Mouse (Mus musculus): ENCODE measurements around the gene Gm20708.
A peak's percentile ranks its signal among the peaks of the same experiment; 100 is the strongest.

The Gm20708 gene

DNA sequence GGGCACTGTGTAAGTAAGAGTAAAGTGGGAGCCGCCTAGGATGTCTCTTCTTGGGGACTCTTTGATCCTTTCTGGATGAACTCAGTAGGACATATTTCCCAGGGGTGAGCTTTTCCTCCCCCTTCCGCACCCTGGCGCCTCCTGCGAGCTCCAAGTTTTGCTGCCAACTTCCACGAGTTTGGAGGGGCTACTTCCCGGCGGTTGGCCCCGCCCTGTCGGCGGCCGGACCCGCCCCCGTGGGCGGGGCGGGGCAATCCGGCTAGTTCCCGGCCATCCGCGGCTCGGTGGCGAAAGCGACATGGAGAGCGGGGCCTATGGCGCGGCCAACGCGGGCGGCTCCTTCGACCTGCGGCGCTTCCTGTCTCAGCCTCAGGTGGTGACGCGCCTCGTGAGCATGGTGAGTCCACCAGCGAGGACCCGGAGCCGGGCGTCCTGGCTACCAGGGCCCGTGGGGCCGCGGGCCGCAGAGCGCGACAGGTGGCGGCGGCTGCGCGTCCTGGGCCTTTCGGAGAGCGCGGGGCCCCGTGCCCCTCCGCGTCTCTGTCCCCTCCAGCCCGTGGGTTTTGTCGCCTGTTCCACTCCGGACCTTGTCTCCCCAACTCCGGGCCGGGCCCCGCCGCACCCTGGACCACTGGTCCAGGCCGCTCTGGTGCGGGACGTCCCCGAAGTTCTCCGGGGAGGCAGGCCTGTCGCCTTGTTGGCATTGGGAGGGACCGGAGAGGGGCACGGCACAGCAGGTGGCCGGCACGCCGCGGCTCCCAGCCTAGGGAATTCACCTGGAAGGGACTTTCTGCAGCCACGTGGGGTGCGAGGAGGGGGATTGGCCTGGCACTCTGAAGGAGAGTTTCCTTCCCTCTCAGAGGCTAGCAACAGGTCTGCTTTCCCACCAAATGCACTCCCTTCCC is at the start of gene Gm20708, which contains the start of gene Syngr2:
Gene Gm20708, plus strand, starts transcription at position 262 of the 905 bp plus-strand sequence.
Gene Syngr2, plus strand, starts transcription at position 262 of the 905 bp plus-strand sequence.
- DNase-seq: peak; percentile 75

DNA sequence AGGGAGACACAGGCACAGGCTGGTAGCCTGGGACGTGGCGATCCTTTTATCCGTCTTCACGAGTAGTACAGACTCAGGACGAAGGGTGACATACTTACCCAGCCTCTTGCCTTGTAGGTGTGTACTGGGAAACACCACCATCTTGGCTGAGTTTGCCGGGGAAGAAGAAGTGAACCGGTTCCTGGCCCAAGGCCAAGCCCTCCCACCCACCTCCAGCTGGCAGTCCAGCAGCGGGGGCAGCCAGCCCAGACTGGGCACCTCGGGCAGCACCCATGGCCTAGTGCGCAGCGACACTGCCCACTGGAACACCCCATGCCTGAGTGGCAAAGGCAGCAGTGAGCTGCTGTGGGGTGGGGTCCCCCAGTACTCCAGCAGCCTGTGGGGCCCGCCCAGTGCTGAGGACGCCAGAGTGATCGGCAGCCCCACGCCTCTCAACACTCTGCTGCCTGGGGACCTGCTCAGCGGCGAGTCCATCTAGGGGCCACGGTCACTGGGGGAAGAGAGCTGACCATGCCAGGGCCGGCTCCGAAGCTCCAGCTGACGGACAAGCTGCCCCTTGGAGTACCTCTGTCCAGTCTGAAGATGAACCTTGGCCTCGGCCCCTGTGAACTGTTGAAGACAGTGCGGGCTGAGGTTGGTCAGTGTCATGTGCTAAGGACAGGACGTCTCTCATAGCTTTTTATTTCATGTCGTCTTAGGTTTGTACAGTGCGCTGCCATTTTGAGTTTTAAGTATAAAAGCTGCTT is 48.9 kb upstream of the Gm20708 start:
- DNase-seq: peak; percentile 65

DNA sequence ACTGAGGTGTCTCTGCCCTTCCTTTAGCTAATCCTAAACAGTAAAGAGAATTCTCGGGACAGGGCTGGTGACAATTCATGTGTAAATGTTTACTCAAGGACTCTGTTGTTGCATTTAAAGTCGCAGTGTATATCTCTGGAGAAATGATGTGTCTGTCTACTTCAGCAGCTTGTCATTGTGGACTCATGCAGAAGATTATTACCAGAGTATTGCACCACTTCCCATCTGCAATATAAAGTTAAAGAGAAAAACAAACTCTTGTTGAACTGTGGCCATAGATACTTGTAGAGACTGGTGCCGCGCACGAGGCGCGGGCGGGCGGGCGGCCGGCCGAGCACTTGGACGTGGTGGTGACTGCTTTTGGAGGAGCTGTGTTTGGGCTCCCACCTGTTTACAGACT is 47.7 kb upstream of the Gm20708 start:
- DNase-seq: no peak

DNA sequence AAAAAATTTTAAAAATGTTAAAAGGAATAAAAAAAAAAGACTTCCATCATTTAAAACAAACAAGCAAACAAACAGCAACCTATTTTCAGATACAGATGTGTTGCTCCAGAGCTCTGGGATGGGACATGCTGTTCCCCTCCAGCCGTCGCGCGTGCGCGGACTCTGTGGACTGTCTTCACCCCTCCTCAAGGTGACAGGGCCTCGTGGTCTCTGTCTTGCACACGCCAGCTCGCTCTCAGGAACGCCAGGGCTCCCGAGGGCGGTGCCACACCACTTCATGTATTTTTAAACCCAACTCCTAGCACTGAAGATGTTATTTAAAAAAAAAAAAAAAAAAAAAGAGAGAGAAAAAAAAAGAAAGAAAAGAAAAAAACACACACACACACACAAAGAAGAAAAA is 47.2 kb upstream of the Gm20708 start:
- DNase-seq: no peak

DNA sequence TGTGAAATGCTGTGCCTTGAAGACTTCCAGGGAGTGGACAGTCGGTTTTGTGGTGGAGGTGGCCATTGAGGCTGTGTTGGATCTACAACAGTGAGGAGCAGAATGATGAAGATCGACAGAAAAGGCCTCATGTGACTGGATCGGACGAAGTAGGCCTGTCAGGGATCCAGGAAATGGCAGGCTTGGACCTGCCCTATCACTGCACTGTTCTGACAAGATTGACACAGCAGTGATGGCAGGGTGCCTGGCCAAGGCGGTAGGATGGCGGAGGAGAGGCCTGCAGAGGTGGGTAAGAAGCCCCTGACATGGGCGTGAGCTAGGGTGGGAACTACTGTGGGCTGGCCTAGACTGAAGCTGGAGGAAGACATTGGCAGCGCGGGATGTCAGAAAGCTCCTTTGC is 45.1 kb upstream of the Gm20708 start:
- no peak for DNase-seq

DNA sequence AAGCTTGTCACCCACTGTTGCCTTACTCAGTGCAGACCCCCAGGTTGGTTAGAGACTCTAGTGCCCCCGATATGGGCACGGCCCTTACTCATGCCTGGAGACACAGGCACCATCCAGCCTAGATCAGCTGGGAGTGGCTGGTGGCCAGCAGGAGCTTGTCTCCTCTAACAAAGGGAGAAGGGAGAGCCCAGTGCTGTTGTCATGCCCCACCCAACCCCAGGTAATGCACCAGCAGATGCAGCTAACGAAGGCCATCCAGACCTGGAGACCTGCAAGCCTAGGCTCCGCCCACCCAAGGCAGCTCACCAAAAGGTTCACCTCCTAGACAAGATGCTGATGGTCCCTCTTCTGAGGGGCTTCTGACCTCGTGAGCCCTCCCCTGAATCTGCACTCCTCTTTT is 44.1 kb upstream of the Gm20708 start:
- DNase-seq: no peak

DNA sequence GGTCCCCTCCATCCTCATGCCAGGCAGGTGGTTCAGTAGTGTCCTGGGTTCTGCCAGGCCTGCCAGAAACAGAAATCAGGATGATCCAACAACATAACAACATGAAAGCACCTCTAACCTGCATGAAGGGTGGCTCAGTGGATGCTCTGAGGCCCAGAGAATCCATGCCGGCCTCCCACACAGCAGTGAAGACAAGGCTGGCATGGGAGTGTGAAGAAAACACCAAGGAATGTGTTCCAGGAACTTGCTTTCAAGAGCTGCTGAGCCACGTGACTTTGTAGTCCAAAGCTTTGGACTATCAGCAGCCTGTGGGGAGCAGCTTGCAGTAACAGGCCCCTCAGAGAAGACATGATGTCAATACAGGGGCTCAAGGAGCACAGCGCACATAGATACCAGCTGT is 43.2 kb upstream of the Gm20708 start:
- no peak for DNase-seq

DNA sequence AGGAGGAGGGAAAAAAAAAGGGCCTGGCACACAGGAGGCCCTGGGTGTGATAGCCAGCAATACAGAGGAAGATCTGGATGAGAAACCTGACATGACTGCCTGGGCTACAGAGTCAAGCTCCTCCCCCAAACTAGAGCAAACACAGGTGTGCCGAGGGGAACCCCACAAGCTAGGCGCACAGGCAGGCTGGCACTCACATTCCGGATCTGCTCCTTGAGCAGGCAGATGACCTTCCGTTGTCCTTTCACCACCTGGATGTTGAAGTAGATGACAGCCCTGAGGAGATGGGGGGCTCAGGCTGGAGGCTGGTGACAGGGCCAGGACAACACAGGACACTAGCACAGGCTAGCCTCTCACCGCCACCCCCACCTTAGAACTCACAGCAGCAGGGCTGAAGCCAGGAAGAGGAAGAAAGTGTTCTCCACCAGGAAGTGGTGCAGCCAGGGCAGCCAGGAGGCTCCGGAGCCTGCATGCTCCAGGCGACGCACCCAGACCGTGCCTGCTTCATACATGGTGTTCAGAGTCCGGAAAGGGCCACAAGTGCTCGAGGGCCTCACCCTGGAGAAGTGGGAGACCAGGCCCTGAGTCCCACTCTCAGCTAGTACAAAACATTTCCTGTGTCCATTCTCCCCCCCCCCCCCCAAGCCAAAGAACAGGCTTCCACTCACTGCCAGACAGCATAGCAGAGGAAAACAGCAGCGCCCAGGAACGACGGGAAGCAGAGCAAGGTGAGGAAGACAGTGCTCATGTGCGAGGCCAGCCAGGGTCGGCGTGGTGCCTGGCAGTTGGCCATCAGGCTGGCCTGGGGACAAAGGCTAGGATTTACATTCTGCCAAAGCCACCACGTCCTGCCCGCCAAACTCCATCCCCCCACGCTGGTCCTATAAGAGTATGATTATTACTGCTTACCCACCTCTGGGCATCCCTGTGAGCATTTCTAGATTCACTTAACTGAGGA is 40.5 kb upstream of the Gm20708 start:
- DNase-seq: no peak

DNA sequence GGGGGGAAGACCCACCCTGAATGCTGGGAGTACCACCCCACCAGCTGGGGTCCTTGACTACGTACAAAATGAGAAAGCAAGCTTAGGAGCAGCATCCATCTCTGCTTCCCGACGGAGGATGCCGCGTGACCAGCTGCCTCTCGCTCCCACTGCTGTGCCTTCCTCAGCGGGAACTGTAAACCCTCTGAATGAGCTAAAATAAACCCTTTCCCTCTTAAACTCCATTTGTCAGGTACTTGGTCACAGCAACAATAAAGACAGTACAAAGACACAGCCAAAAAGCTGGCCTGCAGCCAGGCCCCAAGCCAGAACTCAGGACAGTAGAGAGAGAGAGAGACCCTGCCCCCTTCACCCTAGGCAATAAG is 39.8 kb upstream of the Gm20708 start:
- no peak for DNase-seq

DNA sequence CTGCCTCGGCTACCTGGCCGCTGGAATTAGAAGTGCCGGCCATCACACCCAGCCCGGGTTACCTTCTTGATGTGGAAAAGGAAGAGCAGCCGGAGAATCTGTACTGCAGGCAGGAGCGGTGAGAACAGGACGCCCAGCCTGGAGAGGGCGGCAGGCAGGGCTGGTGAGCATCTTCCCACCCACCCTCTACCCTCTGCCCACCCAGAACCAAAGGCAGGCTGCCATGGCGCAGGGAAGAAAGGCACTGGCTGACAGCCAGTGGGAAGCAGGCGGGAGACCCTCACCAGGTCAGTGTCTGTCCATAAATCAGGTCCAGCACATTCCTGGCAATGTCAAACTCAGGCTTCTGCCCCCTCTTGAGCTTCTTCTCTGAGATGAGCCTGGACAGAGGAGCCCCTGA is 39.1 kb upstream of the Gm20708 start:
- no peak for DNase-seq

DNA sequence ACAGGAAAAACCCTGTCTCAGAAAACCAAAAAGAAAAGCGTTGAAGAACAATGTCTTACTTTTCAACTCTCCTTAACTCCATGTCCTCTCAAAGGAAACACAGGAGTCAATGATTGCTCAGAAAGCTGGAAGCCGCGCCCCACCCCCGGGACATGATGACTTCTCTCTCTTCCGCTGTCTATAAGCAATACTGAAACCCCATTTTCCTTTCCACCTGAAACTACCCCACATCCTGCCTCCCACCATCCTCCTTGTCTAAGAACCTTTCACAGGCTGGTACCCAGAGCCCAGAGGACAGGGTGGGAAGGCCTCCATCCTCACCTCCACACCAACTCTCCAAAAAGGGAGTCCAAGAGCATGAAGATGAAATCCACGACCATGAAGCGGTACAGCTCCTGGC is 37.1 kb upstream of the Gm20708 start:
- no peak for DNase-seq

DNA sequence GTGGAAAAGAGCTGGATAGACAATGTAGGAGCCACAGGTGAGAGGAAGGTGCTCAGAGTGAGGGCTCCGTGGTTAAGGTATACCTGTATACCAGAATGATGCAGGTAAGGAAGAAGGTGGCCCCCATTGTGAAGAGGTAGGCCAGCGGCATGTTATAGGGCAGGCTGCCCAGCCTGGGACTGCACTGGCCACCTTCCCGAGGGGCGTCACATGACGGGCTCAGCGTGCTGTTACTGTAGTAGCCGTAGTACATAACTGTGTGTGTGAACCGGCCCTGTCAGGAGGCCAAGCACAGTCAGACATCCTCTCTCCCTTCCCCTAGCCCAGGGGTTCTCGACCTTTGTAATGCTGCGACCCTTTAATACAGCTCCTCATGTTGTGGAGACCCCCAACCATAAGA is 34.5 kb upstream of the Gm20708 start:
- no peak for DNase-seq

DNA sequence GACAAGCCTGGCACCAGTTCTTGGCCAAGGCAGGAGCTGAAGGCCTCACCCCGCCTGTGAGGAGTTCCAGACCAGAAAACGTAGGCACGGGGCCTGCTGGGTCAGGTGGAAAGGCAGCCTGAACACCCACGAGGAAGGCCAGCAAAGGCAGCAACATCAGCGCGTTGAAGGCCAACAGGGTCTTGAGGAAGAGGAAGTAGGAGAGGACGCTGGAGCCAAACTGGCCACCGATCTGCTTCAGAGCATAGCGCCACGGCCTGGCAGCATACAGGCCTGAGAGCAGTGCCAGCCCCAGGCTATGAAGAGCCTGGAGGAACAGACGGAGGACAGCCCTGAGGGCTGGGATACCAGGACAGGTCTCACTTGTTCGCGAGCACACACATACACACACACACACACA is 33.9 kb upstream of the Gm20708 start:
- DNase-seq: no peak

DNA sequence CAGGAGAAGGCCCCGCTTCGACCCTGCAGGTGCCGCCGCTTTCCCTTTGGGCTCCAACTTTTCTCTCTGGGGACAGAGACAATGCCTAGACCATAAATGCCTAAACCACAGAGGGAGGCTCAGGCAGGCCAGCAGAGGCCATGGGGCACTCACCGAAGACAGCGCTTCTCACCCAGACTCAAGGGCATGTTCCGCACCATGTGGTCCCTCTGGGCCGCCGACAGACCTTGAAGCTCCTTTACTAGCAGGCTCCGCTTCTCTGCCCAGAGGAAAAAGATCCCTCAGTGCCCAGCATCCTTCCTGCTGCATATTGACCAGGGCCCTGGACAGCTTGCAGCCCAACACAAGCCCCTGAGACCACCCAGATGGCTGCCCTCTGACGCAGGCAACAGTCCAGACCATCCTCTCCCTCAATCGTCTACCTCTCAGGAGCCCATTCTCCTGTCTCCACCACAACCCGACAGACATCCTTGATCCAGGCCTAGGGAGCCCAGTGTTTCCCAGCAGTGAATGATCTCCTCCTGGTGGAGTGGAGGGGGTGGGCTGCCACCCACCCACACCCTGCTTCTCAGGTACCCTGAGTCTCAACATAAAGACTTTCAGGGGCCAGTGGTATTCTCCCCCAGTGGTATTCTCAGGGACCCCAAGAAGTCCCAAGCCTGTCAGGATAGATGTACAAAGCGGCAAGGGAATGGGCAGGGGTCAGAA is 33.2 kb upstream of the Gm20708 start:
- no peak for DNase-seq

DNA sequence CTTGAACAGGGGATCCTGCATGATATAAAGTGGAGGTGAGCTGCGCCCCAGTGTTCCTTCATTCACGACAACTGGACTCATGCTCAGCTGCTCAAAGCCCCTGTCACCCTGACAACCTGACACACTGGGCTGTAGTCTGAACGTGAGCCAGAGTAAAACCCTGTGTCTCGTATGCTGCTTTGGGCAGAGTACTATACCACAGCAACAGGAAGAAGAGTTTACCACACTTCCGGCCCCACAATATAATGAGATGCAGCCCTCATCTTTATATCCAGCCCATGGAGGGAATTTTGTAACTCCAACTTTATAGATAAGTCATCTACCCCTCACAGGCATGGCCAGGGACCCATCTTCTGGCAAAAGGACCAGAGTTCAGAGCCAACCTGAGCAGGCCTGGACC is 32.4 kb upstream of the Gm20708 start:
- no peak for DNase-seq

DNA sequence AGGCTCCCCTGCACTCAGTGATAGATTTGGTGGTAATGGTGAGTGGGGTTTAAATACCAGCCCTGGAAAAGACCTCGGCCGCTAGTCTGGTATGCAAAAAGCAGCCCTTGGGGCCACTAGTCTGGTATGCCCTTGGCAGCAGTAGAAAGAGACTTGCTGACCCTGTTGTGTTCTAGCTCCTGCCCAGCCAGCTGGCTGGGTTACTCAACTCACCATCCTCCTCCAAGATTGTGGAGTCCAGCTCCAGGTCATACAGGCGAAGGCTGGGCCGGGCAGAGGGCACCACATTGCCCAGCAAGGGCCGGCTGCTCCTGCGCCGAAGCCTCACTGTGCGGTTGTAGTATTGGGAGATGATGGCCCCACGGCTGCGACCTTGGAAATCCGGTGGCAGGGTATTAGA is 31.4 kb upstream of the Gm20708 start:
- DNase-seq: peak; percentile 81

DNA sequence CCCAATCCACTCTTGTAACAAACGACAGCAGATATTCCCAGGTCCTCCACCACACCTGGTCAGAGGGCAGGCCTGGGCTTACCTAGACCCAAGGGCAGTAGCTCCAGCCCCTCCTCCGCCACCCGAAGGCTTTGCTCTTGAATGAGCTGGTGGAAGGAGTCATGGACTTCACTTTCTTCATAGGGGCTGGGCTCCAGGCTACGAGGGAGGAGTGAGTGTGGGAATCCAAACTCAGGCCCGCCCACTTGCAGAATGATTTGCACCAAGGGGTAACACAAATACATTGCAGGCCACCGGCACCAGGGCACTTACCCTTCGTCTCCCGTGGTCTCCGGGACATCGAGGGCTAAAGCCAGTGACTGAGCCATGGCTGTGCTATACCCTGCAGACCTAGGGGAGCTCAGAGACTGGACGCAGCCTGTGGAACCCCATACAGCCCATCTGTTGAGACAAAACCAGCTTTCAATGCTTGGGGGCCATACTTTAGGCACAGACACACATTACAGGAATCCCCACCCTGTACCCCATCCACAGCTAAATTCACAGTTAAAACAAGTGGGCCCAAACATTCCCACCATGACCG is 30.5 kb upstream of the Gm20708 start:
- DNase-seq: peak; percentile 65

DNA sequence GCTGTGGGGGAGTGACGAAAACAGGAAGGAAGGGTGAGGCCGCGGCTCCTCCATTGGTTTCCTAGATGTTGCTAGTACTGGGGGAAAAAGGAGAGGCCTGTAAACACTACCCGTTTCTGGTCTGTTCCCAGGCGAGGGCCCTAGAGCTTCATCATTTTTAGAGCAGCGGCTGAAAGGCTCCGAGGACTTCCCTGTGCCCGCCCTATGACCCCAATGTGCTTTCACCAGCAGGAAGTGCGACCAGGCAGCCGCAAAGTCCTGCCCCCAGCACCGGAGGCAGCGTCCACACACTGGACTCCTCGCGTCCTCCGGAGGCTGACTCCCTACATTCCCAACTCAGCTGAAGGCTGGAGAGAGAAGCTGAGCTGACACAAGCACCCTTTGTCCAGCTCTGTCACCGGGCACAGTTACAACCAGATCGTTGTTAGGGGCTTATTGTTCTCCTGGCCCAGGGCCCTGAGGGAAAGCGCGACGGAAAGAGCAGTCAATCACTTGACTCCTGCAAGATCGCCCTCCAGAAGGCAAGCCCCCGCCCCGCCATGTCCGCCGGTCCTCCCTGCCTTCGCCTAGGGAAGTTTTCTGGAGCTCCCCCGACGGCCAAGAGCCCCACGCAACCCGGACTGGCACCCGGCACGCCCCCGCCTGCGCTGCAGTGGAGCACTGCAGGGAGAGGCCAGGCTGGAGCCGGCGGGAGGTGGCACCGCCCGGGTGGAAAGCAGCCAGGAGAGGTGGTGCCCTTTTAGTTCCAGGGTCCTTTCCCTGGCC is 29.9 kb upstream of the Gm20708 start:
- peak; percentile 91 for DNase-seq

DNA sequence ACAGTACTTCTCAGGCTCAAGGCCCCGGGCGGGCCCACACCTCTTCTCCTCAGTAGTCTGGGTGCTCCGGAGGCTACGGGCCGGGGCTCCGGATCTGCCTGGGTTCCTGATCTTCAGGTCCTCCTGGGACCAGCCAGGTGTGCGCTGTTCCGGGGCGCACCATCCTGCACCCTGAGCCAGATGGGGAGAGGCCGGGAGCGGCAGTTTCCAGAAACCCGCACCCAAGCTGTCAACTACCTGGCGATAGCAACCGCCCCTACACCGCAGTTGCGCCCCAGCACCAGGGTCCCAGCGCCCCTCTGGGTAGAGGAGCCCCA is 29.3 kb upstream of the Gm20708 start:
- no peak for DNase-seq

DNA sequence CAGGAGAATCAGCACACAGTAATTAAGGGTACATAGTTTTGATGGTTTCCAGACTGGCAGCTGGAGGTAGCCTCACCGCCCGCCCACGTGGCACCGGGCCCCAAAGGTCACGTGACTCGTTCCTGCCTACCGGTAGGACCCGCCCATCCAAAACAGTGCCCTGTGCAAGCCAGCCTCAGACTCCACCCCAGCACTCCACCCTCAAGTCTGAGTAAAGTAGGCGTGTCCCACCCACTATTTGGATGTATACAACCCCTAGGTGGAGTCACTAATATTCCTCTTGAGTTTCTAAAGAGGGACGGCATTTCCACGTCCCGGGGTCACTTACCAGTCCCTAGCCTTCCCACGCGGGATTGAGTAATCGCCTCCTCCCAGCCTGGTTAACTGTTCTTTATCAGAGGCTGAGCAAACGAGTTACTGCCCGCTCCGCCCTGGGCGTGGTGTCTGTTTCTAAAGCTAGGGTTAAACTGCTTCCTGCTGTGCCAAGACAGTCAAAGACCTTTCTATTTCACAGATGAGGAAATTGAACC is 28.8 kb upstream of the Gm20708 start:
- DNase-seq: peak; percentile 97

DNA sequence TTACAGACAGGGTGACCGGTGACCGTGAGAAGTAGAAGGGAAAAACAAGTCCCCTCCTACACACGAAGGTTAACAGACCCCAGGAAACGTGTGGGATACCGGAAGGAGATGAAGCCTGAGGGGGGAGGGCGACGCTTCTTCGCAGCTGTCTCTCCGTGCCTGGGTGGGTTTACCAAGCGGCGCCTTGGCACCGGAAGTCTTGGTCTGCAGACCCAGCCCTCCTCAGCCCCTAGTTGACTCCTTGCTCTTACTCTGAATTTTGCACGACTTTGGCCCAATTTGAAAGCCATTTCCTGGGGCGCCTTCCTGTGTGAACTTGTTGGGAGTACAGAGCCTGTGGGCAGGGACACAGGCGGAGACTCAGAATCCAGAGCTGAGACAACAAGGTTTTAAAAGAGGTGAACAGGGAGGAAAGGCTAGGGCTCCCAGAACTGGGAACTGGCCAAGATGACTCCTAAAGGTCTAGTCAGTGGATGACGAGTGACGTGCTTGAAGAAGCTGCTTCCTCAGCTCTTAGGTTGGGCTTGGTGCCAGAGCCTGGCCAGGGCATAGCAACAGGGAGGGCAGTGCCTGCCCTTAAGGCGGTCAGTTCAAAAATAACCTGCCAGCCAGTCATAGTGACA is 28.2 kb upstream of the Gm20708 start:
- peak; percentile 89 for DNase-seq
